Mouse (Mus musculus) G1E-ER4 (cell line): Measurements from ENCODE around the gene Ifit1. TPM values are rescaled to one million over a fixed set of nuclear protein-coding genes. Genes with fewer than 3 reads are reported as not detected.
"Not testable (repeated sequence)": the region's sequence is repeated elsewhere in the genome, so short reads cannot be mapped to it uniquely, and the experiment has no call there.

ENCODE experiments used
- GATA1 ChIP-seq: IDR thresholded peaks from one replicate; pipeline ENCODE4 v1.8.0; 2012; ENCODE audit warnings: low read length, inconsistent platforms
- polyA plus RNA-seq: library from polyadenylated mRNA; stranded (reverse); fragments of >175 nt; gene quantifications from 2 replicates; pipeline ENCODE4 v1.2.3, GENCODE M21; 2012

Ifit1 gene
- polyA plus RNA-seq = not detected in 2 replicates

DNA sequence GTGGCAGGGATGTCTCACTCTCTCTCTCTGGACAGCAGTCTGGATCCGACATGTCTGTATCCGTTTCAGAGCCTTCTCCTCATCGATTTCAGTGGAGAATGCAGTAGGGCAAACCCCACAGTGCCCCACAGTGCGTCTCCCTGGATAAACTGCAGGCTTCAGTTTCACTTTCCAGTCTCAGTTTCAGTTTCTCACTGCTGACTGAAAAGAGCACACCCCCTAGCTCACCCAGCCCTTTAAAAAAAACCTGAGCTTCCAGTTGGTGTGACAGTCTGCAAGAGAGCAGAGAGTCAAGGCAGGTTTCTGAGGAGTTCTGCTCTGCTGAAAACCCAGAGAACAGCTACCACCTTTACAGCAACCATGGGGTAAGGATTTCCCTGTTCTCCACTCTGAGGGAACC, at the start of gene Ifit1, which contains the start of gene Ifit1bl2:
Ifit1 (plus strand) TSS at position 249 of the 400 bp plus-strand sequence.
Ifit1bl2 (minus strand) TSS at position 121 of the 400 bp plus-strand sequence.
- TF ChIP-seq GATA1 = no peak

DNA sequence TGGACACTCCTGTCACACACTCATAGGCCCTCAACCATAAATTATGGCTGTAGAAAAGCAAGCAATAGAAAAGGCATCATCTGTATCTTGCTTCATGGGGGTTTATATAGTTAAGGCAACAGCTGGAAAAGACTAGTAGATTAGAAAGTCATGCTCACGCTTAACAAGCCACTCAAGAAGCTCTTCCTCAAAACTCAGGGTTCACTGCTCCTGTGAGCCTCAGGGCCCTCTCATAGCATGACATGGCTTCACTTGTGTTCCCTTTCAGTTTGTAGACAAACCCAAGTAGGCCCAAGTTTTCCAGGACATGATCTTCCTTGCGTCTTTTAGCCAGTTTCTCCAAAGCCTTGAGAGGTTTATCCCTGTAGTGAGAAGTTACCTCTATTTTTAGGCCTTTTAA, 47.2 kb upstream of the Ifit1 start:
- TF ChIP-seq GATA1 = no peak

- no peak for TF ChIP-seq GATA1
Observed at GRCm38 (mm10) chr19:34596811-34597210, 43.9 kb upstream of the Ifit1 start.

DNA sequence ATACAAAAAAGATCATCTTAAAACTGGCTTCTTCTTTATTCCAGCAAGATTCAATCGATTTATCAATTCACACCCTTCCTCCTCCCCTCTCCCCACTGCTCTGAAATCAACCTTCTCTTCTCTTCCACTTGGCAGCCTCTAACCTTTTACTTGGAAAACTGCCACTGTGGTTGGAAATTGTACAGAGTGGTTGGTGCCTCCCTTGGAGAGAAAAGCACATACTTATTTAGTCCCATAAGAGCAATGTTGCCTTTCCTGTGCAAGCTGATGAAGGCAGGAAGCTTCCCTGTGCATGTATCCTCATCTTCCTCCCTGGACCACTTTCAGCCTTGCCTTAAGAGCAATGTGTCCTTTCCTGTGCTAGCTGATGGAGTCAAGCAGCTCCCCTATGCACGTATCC, 42.3 kb upstream of the Ifit1 start:
- no peak for TF ChIP-seq GATA1

GRCm38 (mm10) chr19:34601888-34602287, 38.8 kb upstream of the Ifit1 start, which contains the start of gene Ifit1bl1:
Gene Ifit1bl1, minus strand, starts transcription at chr19:34601956.
- not testable (repeated sequence) for TF ChIP-seq GATA1

GRCm38 (mm10) chr19:34605472-34605871, 35.2 kb upstream of the Ifit1 start:
- no peak for TF ChIP-seq GATA1

DNA sequence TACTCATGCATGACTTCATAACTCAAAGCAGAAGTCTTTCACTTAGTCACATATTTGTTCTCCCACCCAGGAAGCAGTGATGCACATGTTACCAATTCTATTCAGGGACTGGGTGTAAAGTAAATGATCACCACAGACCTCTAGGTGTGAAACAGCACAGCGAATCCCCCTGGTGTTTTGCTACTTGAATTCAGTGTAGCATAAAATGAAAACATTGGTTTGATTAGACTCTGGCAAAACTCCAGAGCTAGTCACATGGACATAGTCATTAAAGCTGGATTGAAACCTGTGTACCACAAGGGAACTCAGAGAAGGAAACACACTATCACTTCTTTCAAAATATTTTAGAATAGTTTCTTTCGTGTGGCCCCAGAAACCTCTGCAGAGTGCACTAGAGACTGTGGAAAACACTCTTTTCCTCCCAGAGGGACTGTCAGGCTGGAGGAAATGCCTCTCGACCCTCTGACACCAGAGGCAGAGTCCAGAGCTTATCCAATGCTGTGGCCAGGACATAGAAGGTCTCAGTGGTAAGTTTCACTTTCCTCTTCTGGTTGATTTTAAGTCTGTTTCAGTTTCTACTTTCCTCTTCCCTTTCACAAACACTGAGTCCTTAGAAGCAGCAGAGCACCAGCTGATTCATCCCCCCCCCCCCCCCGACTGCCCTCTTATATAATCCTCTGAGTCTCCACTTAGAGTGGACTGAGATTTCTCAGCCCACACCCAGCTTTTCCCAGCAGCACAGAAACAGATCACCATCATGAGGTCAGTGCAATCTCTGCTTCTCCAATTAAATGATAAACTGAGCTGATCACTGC, 33.2 kb upstream of the Ifit1 start, which contains the start of gene Ifit3b:
Ifit3b (plus strand) TSS at position 734 of the 815 bp plus-strand sequence.
- not testable (repeated sequence) for TF ChIP-seq GATA1

GRCm38 (mm10) chr19:34620871-34621270, 19.8 kb upstream of the Ifit1 start:
- TF ChIP-seq GATA1 = no peak

DNA sequence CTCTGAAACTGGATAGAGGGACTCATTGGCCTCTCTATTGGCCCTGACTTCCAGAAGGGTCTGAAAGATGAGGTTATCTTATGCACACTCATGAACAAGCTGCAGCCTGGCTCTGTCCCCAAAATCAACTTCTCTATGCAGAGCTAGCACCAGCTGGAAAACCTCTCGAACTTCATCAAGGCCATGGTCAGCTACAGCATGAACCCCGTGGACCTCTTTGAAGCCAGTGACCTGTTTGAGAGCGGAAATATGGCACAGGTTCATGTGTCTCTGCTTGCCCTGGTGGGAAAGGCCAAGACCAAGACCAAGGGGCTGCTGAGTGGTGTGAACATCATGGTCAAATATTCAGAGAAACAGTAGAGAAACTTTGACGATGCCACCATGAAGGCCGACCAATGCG, 16.9 kb upstream of the Ifit1 start:
- no peak for TF ChIP-seq GATA1

GRCm38 (mm10) chr19:34624663-34625062, 16.0 kb upstream of the Ifit1 start:
- no peak for TF ChIP-seq GATA1

DNA sequence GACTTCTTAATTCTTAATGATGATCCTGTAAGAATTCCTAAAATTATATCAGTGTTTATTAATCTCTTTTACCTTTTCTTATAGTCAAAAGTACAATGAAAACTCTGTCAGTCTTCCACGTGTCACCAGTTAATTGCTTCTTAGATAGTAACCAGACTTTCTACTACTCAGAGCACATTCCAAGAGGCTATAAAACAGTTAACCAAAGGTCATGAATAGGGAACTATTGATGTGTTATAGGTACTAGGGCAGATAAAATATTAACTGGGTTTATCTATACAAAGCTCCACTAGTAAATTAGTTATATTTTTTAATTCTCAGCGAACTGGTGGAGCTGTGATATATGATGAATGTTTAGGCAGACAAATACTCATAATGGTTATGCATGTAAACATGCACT, 13.2 kb upstream of the Ifit1 start:
- TF ChIP-seq GATA1 = no peak

DNA sequence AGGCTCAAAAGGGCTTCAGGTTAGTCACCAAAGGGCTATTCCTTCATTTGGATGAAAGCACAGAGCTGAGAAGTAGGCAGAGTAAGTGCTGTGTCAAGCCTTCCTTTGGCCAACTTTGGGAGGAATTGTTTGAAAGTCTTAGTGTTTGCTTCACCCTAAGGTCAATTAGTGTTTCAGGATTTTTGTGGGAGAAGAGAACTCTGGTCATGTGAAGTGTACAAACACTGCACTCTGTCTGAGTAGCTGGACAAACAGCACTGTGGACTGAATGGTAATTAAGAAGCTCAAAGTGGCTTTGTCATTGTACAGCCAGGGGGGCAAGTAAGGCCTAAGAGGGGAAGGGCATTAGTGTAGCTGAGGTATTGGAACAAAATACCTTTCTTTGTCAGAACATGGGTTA, 9.2 kb upstream of the Ifit1 start:
- TF ChIP-seq GATA1 = no peak

DNA sequence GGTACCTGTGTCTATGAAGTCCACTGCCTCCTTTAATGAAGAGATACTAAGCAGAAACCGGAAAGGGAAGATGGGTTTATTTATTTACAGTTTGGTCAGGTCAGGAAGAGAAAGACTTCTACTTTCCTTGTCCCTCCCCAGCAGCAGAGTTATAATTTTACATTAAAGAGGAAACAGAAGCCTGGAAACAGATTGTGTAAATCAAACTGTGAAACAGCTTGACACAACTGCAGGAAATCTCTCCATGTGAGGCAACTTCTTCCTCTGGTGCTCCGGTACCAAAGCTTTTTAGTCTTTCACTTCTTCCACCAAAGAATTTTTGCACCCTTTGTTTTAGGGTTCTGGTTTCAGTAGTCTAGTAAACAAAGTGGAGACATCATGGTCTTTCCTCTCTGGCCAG, 7.2 kb upstream of the Ifit1 start:
- TF ChIP-seq GATA1 = no peak

DNA sequence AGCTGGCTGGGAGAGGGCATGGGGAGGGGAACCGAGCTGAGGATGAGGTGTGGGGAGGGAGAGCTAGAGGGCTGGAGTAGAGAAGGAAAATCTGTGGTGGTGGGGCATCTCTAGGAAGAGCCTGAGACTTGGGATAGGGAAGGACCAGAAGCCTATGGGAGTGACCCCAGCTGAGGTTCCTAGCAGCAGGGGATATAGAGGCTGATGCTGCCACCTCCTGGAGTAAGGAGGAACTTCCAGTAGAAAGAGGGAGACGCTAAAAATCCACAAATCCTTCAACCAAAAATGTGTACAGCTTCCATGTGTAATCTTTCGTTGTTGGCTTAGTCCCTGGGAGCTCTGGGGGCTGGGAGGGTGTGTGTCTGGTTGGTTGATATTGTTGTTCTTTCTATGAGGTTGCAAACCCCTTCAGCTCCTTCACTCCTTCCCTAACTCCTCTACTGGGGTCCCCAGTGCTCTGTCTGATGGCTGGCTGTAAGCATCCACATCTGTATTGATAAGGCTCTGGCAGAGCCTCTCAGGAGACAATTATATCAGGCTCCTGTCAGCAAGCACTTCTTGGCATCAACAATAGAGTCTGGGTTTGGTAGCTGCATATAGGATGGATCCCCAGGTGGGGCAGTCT, 3.6 kb upstream of the Ifit1 start:
- TF ChIP-seq GATA1 = no peak

DNA sequence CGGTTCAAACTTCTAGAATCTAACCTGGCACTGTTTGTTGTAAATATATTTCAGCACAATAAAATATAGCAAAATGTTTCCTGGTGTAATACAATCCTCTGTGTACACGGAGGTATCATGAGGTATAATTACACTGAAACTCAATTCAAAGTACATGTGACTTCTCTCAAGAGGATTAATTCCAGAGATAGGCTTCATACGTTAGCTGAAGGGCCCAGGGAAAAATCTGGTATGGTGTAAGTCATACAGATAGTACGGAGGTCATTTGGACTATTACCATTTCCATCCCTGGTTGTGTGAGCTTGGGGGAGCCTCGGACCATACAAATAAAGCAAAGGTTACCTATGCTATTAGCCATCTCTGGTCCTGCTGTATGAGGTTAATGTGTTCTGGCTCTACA, 1.9 kb downstream of the Ifit1 start:
- no peak for TF ChIP-seq GATA1

GRCm38 (mm10) chr19:34650276-34650675, 9.6 kb downstream of the Ifit1 start:
- no peak for TF ChIP-seq GATA1

DNA sequence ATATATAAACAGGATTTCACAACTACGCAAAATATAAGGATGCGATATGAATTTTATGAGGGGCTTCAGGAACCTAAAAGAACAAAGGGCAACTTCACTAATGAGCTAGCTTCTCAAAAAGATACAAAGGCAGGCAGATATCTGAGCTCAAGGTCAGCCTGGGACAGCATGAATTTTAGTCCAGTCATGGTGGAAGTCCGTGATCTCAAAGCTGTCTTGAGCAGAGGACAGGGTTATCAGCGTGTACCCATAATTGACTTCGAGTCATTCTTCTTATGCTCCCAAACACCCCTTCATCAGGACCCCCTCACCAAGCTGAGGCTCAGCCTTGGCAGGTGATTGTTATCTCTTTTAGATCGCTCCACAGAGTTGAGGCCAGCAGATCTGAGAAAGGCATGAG, 10.3 kb downstream of the Ifit1 start:
- TF ChIP-seq GATA1 = no peak
